Mouse (Mus musculus) erythroblast, embryonic 14.5 days (primary cell): ENCODE measurements at regions not wholly inside any gene's neighbourhood (a gene's known extent, or its start where the extent isn't known, plus 50 kb on each side); places are given as distances from the start of the nearest gene placed in this dataset.

ENCODE experiments used
- H3K27me3 ChIP-seq: 2 replicates; pipeline ENCODE4 v1.6.1; 2012; ENCODE audit warnings: inconsistent platforms; ENCODE audit not compliant: control insufficient read depth
- H3K36me3 ChIP-seq: 2 replicates; pipeline ENCODE4 v1.6.1; 2012; ENCODE audit warnings: mild to moderate bottlenecking, inconsistent platforms; ENCODE audit not compliant: control insufficient read depth
- H3K4me1 ChIP-seq: 2 replicates; pipeline ENCODE4 v1.6.1; 2012; ENCODE audit warnings: inconsistent platforms; ENCODE audit not compliant: control insufficient read depth
- H3K4me3 ChIP-seq: replicated peaks from 2 replicates; pipeline ENCODE3; 2012; ENCODE audit warnings: moderate library complexity, mild to moderate bottlenecking, inconsistent platforms
- H3K9me3 ChIP-seq: 2 replicates; pipeline ENCODE4 v1.6.1; 2012; ENCODE audit warnings: low read length, inconsistent platforms, mixed read lengths; ENCODE audit not compliant: control insufficient read depth
- GATA1 ChIP-seq: IDR thresholded peaks from 2 replicates; pipeline ENCODE4 v1.6.1; 2012; ENCODE audit warnings: low read length, inconsistent platforms, mixed read lengths
- TAL1 ChIP-seq: IDR thresholded peaks from 3 replicates; pipeline ENCODE4 v1.6.1; 2012; ENCODE audit warnings: low read length, inconsistent platforms, mixed read lengths

DNA sequence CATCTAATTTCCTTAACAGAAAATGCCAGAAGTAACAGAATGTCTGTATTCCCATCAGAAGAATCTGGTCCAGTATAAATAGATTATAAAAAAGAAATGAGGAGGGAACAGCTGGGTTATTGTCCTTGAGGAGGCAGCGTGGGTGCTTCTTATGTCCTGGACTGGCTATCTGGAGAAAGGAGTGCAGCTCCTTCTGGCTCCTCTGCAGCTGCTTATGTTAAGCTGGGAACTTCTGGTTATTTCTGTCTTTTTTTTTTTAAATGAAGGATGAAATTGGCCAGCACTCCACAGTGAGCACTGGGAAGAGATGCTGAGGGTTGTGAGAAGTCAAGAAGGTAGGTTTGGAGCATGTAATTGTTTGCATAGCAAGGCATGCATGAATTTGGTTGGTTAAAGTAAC is 441.5 kb downstream of the Ebf1 start:
- no peak overlapping the region for H3K4me3 ChIP-seq
- H3K27me3 ChIP-seq, result no peaks in the 10 kb centered on the region
- no peaks in the 10 kb centered on the region for H3K36me3 ChIP-seq
- TF ChIP-seq GATA1 (no peak), TAL1 (no peak)
- H3K4me1 ChIP-seq, result no peaks in the 10 kb centered on the region
- H3K9me3 ChIP-seq, result no peaks in the 10 kb centered on the region

DNA sequence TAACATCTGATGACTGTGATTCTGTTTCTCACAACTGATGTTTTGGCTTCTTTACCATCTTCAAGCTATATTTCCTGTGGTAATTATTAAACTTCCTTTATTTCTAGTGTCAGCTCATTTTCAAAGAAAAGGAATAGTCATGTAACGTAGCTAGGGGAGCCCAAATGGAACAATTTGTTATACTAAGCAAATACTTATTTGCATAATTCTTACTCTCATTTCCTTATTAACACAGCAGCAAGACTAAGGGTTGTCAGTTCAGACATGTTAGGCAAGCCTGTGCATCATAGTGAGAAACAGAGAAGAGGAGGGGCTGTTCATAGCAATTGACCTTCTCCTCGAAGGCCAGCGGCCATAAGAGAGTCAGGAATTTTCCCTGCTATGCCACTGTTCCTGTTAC is 449.5 kb downstream of the Ebf1 start:
- Histone ChIP-seq H3K27me3 (no peaks in the 10 kb centered on the region), H3K36me3 (no peaks in the 10 kb centered on the region), H3K4me1 (no peaks in the 10 kb centered on the region), H3K4me3 (no peak overlapping the region), H3K9me3 (no peaks in the 10 kb centered on the region)
- TF ChIP-seq GATA1 (no peak), TAL1 (no peak)

DNA sequence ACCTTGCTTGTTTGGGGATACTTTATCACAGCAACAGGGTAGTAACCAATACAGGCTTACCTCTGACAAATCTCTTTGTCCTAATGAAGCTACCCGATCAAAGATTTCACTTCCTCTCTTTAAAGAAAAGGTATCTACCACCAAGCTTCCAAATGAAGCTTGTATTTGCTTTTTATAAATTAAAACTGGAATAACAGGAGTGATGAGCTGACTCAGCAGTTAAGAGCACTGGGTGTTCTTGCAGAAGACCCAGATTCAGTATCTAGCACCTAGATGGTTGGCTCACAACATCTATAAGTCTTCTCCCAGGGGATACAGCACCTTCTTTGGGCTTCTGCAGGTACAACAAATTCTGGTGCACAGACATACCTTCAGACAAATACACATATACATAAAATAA is 453.2 kb downstream of the Ebf1 start:
- Histone ChIP-seq H3K9me3 (no peaks in the 10 kb centered on the region), H3K4me3 (no peak overlapping the region), H3K4me1 (no peaks in the 10 kb centered on the region), H3K36me3 (no peaks in the 10 kb centered on the region), H3K27me3 (no peaks in the 10 kb centered on the region)
- TF ChIP-seq TAL1 (no peak), GATA1 (no peak)

DNA sequence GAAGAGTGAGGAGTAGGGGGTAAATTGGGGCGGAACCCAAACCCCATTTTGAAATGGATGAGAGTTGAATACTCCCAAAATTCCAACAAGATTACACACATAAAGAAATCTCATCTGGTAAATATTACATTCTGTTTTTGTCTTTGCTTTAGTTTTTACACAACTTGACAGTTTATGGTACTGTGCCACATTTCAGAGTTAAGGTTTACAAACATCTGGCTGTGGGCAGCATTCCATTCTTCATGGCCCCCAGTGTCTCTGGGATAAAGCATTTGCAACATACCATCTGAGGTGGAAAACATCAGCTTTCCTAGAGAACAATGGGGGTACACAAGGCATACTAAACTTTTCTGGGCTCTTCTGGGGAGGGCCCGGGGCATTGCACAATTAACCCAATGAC is 454.1 kb downstream of the Ebf1 start:
- no peak overlapping the region for H3K4me3 ChIP-seq
- no peaks in the 10 kb centered on the region for H3K36me3 ChIP-seq
- no peaks in the 10 kb centered on the region for H3K4me1 ChIP-seq
- no peaks in the 10 kb centered on the region for H3K27me3 ChIP-seq
- no peaks in the 10 kb centered on the region for H3K9me3 ChIP-seq
- no peak for TF ChIP-seq TAL1

DNA sequence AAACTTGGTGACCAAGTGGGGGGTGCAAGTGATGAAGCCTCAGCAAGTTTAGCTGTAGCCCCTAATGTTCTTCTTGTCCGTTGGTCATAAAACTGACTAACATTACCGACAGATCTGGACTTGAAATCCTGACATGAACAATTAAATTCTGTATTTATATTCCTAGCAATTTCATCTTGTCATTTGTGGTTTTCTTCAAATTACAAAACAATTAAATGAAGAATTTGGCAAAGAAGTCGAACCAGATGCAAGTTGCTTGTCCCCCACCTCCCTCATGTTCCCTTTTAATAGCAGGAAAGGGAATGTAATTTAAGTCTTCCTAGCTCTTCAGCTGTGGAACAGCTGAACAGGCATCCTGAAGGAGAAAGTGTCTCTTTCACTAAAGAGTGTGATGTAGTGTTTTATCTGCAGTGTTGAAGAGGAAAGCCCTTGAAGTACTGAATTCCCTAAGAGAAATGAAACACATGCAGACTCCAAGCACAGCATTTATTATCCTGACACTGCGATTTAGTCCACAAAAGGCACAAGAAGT is 467.5 kb downstream of the Ebf1 start:
- H3K9me3 ChIP-seq, result no peaks in the 10 kb centered on the region
- H3K4me3 ChIP-seq, result no peak overlapping the region
- TF ChIP-seq GATA1, result no peak
- TF ChIP-seq TAL1, result no peak
- H3K27me3 ChIP-seq, result no peaks in the 10 kb centered on the region
- no peaks in the 10 kb centered on the region for H3K4me1 ChIP-seq
- no peaks in the 10 kb centered on the region for H3K36me3 ChIP-seq

DNA sequence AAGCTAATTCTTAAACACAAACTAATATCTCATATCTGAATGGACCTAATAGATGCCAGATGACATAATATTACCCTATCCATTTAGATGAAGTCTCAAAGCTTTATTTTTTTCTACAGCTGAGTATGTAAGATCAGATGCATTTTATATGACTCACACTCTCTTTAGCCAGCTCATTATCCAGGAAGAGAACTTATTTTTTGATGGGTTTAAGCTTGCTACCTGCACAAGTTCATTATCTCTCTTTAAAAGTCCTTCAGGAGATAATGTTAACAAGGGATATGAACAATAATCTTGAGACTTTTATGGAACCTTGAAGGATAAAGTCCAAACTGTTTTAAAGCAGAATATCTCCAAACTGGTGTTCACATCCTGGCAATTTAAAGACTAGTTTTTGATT is 468.0 kb downstream of the Ebf1 start:
- H3K9me3 ChIP-seq, result no peaks in the 10 kb centered on the region
- no peaks in the 10 kb centered on the region for H3K36me3 ChIP-seq
- no peak overlapping the region for H3K4me3 ChIP-seq
- no peaks in the 10 kb centered on the region for H3K27me3 ChIP-seq
- no peaks in the 10 kb centered on the region for H3K4me1 ChIP-seq
- TF ChIP-seq GATA1 (no peak), TAL1 (no peak)

DNA sequence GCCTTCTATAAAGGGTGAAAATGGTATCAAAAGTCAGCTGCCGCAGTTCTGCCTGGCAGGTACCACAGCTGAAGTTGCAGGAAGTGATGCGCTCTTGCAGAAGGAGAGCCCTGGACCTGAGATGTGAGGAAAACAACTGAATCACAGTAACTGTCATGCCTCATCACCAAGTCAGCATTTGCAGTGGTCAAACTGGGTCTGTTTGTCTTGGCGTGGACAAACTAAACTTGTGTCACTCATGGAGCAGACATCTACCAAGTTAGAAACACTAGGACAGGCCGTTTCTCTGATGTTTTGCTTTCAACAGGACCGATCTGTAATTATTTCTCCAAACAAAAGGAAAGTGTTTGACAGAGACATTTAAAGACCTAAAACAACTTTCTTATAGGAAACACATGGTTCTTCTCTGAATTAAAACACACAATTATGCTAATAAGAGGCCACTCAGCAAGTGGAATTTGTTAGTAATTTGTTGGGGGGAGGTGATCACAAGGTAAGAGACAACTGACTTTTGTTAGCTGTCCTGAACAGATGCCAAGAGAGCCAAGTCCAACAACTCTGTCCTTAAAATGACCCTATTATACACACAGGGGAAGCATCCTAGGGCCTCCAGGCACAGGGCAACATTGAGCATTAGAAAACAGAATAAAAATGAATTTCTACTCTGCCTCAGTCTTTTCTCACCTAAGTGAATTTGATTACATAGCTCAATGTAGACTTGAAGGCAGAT is 470.2 kb downstream of the Ebf1 start:
- no peak for TF ChIP-seq TAL1
- TF ChIP-seq GATA1, result no peak
- Histone ChIP-seq H3K36me3 (no peaks in the 10 kb centered on the region), H3K4me1 (no peaks in the 10 kb centered on the region)

DNA sequence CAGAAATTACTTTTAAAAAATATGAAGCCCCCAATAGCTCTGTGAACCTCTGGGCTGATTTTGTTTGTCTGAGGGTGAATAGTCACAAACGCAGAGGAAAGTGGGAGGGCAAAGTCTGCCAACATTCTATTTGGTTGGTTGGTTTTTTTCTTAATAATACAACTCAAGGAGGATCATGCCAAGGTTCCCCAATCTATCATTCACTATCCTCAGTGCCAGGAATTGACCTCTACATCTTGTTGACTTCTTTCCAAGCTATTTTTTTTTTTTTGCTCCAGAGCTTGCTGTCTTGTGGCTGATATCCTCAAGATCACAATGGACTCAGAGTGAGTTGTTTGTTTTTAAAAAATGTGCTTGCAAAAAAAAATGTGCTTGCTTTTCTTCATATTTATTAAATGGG is 471.2 kb downstream of the Ebf1 start:
- no peak overlapping the region for H3K4me3 ChIP-seq
- H3K4me1 ChIP-seq, result no peaks in the 10 kb centered on the region

More for the DNA sequence above, 470.2 kb downstream of the Ebf1 start:
- Histone ChIP-seq H3K27me3 (no peaks in the 10 kb centered on the region), H3K9me3 (no peaks in the 10 kb centered on the region), H3K4me3 (no peak overlapping the region)

DNA sequence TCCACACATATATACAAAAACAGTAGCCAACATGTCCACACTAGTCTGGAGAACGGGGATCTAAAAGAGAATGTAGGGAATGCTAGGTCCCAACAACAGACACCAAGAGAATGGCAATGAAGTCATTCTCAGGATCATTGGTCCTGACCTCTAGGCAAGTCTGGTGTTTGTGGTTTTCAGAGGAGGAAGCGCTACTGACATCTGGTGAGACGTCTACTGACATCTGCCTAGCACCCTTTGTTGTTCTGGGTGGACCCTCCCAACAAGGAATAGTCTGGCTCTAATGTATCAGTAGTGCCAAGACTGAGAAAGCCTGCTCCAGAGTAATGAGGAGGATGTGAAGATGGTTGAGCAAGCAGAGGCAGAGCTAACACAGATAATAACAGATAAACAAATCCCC is 472.4 kb downstream of the Ebf1 start:
- Histone ChIP-seq H3K4me1 (no peaks in the 10 kb centered on the region), H3K27me3 (no peaks in the 10 kb centered on the region), H3K9me3 (no peaks in the 10 kb centered on the region), H3K36me3 (no peaks in the 10 kb centered on the region), H3K4me3 (no peak overlapping the region)
- no peak for TF ChIP-seq GATA1
- no peak for TF ChIP-seq TAL1

More for the DNA sequence above, 471.2 kb downstream of the Ebf1 start:
- no peak for TF ChIP-seq TAL1
- TF ChIP-seq GATA1, result no peak
- no peaks in the 10 kb centered on the region for H3K27me3 ChIP-seq
- no peaks in the 10 kb centered on the region for H3K9me3 ChIP-seq
- H3K36me3 ChIP-seq, result no peaks in the 10 kb centered on the region

DNA sequence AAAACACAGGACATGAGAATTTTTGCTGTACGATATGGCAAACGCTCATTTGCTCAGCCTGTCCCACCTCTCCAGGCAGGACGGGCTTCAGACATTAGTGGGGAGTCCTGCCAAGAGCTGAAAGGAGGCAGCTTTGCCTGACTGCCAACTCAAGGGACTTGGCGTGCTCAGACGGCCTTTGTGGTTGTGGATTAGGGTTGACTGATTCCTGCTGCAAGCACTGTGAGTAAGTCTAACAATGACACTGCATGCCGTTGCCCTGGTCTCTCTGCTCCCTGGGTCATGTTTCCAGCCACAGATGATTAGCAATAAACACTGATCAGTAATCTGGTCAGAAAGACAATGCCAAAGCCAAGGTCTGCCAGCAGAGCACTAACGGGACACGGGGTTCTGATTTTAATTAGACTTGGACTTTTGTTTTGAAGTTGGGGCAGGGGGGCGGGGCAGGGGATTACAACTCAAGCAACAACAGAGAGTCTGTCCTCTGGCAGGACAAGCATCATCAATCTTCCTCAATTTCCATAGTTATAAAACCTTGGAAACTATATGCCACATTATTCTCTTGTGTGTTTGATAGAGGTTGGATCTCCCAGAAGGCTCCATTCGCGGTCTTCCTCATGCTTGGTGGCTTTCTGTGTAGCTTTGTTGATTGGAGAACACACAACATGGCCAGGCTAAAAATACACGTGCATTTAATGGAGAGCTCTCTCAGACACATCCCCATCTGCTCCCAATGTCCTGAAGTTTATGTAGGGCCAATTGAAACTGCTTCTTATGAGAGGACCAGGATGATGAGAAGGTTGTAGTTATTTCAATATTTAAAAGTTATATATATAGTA is 486.6 kb downstream of the Ebf1 start:
- TF ChIP-seq TAL1 (no peak), GATA1 (no peak)

More for the DNA sequence above, 486.6 kb downstream of the Ebf1 start:
- no peaks in the 10 kb centered on the region for H3K4me1 ChIP-seq
- no peaks in the 10 kb centered on the region for H3K27me3 ChIP-seq
- H3K9me3 ChIP-seq, result peaks cover 4% of the 10 kb centered on the region; the same call in 1 of the 2 replicates
- no peak overlapping the region for H3K4me3 ChIP-seq
- H3K36me3 ChIP-seq, result no peaks in the 10 kb centered on the region
